Mouse (Mus musculus) kidney, embryonic 14.5 days (tissue): ENCODE results near the gene Fbxl17. TPM values are rescaled to one million over a fixed set of nuclear protein-coding genes. Genes with fewer than 3 reads are reported as not detected.

Experiments used
- ATAC-seq: fragments of 200-750 bp; cut with Nextera tagmentation; 2 replicates; pipeline ENCODE4 v1.8.0; 2017; ENCODE audit warnings: moderate number of reproducible peaks, mild to moderate bottlenecking, moderate TSS enrichment, moderate library complexity; ENCODE audit not compliant: low FRiP score, low TSS enrichment
- H3K27ac ChIP-seq: fragments of 300-500 bp; sonication (generic); 2 replicates; pipeline ENCODE4 v1.5.1; 2014; ENCODE audit warnings: low read depth, mild to moderate bottlenecking, low read length, moderate library complexity, mixed read lengths
- H3K27me3 ChIP-seq: fragments of 300-500 bp; sonication (generic); 2 replicates; pipeline ENCODE4 v1.6.1; 2014; ENCODE audit warnings: mild to moderate bottlenecking, low read length; ENCODE audit not compliant: control insufficient read depth, insufficient read depth
- H3K36me3 ChIP-seq: fragments of 300-500 bp; sonication (generic); 2 replicates; pipeline ENCODE4 v1.6.1; 2014; ENCODE audit warnings: low read length, mixed read lengths; ENCODE audit not compliant: control insufficient read depth, insufficient read depth
- H3K4me1 ChIP-seq: fragments of 300-500 bp; sonication (generic); 2 replicates; pipeline ENCODE4 v1.6.1; 2014; ENCODE audit warnings: low read length, mixed read lengths; ENCODE audit not compliant: control insufficient read depth, insufficient read depth
- H3K4me2 ChIP-seq: fragments of 300-500 bp; sonication (generic); replicated peaks from 2 replicates; pipeline ENCODE4 v1.6.1; 2014; ENCODE audit warnings: low read depth, mild to moderate bottlenecking, low read length
- H3K4me3 ChIP-seq: fragments of 300-500 bp; sonication (generic); 2 replicates; pipeline ENCODE4 v1.5.1; 2014; ENCODE audit warnings: mild to moderate bottlenecking, low read length
- H3K9ac ChIP-seq: fragments of 300-500 bp; sonication (generic); 2 replicates; pipeline ENCODE4 v1.6.1; 2014; ENCODE audit warnings: low read depth, mild to moderate bottlenecking, low read length, moderate library complexity
- H3K9me3 ChIP-seq: fragments of 300-500 bp; sonication (generic); 2 replicates; pipeline ENCODE4 v1.6.1; 2016; ENCODE audit warnings: low read length; ENCODE audit not compliant: control insufficient read depth
- WGBS: fragments of 180-500 bp; shearing (Covaris S2); extraction: QIAGEN DNeasy Blood & Tissue Kit; methylation state at CpG from one replicate; pipeline ENCODE4 v1.1.7; 2014; 5-methylcytosine and 5-hydroxymethylcytosine counted together
- polyA plus RNA-seq: library from polyadenylated mRNA; unstranded; fragments of >200 nt; fragmentation: Nextera tagmentation; extraction: Ambion mirVana; gene quantifications from 2 replicates; pipeline ENCODE4 v1.2.1, GENCODE M21; 2014

Gene Fbxl17
- polyA plus RNA-seq, 1 experiment from 2014 or later, result 8.8 TPM

- Histone ChIP-seq H3K36me3 (no peaks in the 10 kb centered on the region), H3K4me1 (no peaks in the 10 kb centered on the region), H3K27me3 (no peaks in the 10 kb centered on the region), H3K4me2 (no peak overlapping the region), H3K27ac (no peak overlapping the region), H3K9me3 (no peaks in the 10 kb centered on the region), H3K9ac (no peak overlapping the region), H3K4me3 (no peak overlapping the region)
- peak; percentile 55 for ATAC-seq
- WGBS, result 23% methylated on average over 4 of the region's 4 CpGs
These were observed 220.7 kb downstream of the Fbxl17 start for GRCm38 (mm10) chr17:63279144-63279543.

- WGBS, result 95% methylated on average over 2 of the region's 2 CpGs
These were observed 226.5 kb downstream of the Fbxl17 start for GRCm38 (mm10) chr17:63273353-63273752.

GRCm38 (mm10) chr17:63272914-63273313 lies 226.9 kb downstream of the Fbxl17 start:
- Histone ChIP-seq H3K36me3 (no peaks in the 10 kb centered on the region), H3K4me3 (no peak overlapping the region), H3K27ac (no peak overlapping the region), H3K4me2 (no peak overlapping the region), H3K27me3 (no peaks in the 10 kb centered on the region), H3K4me1 (no peaks in the 10 kb centered on the region), H3K9me3 (no peaks in the 10 kb centered on the region), H3K9ac (no peak overlapping the region)
- ATAC-seq, result no peak

More at GRCm38 (mm10) chr17:63273353-63273752, 226.5 kb downstream of the Fbxl17 start:
- Histone ChIP-seq H3K4me2 (no peak overlapping the region), H3K9ac (no peak overlapping the region), H3K4me3 (no peak overlapping the region), H3K36me3 (no peaks in the 10 kb centered on the region), H3K9me3 (no peaks in the 10 kb centered on the region), H3K27ac (no peak overlapping the region), H3K4me1 (no peaks in the 10 kb centered on the region), H3K27me3 (no peaks in the 10 kb centered on the region)
- ATAC-seq, result no peak

GRCm38 (mm10) chr17:63271000-63271399 lies 228.8 kb downstream of the Fbxl17 start:
- Histone ChIP-seq H3K9ac (no peak overlapping the region), H3K4me3 (no peak overlapping the region), H3K4me1 (no peaks in the 10 kb centered on the region), H3K36me3 (no peaks in the 10 kb centered on the region), H3K27me3 (no peaks in the 10 kb centered on the region), H3K27ac (no peak overlapping the region), H3K4me2 (no peak overlapping the region), H3K9me3 (no peaks in the 10 kb centered on the region)
- ATAC-seq, result no peak
- WGBS, result 62% methylated on average over 6 of the region's 6 CpGs

- Histone ChIP-seq H3K27me3 (no peaks in the 10 kb centered on the region), H3K4me1 (no peaks in the 10 kb centered on the region), H3K36me3 (no peaks in the 10 kb centered on the region), H3K9ac (no peak overlapping the region), H3K9me3 (no peaks in the 10 kb centered on the region), H3K27ac (no peak overlapping the region), H3K4me2 (no peak overlapping the region), H3K4me3 (no peak overlapping the region)
- no peak for ATAC-seq
- WGBS, result 80% methylated on average over 5 of the region's 5 CpGs
These were observed 229.3 kb downstream of the Fbxl17 start for GRCm38 (mm10) chr17:63270513-63270912.

- no peak overlapping the region for H3K4me2 ChIP-seq
- no peaks in the 10 kb centered on the region for H3K36me3 ChIP-seq
- no peak overlapping the region for H3K9ac ChIP-seq
- H3K9me3 ChIP-seq, result no peaks in the 10 kb centered on the region
- H3K4me1 ChIP-seq, result no peaks in the 10 kb centered on the region
- no peak overlapping the region for H3K4me3 ChIP-seq
- ATAC-seq, result no peak
- H3K27ac ChIP-seq, result no peak overlapping the region
- no peaks in the 10 kb centered on the region for H3K27me3 ChIP-seq
- WGBS, result 93% methylated on average over 5 of the region's 5 CpGs
These were observed 237.1 kb downstream of the Fbxl17 start for GRCm38 (mm10) chr17:63262674-63263073.

GRCm38 (mm10) chr17:63261508-63262141 lies 238.2 kb downstream of the Fbxl17 start:
- Histone ChIP-seq H3K4me3 (no peak overlapping the region), H3K27ac (no peak overlapping the region), H3K9me3 (no peaks in the 10 kb centered on the region), H3K27me3 (no peaks in the 10 kb centered on the region), H3K4me1 (no peaks in the 10 kb centered on the region), H3K36me3 (no peaks in the 10 kb centered on the region), H3K9ac (no peak overlapping the region), H3K4me2 (no peak overlapping the region)
- WGBS, result 89% methylated on average over 10 of the region's 10 CpGs
- no peak for ATAC-seq

GRCm38 (mm10) chr17:63259091-63259490 lies 240.7 kb downstream of the Fbxl17 start:
- Histone ChIP-seq H3K4me1 (no peaks in the 10 kb centered on the region), H3K4me3 (no peak overlapping the region), H3K9me3 (no peaks in the 10 kb centered on the region), H3K27ac (no peak overlapping the region), H3K36me3 (no peaks in the 10 kb centered on the region), H3K9ac (no peak overlapping the region), H3K4me2 (no peak overlapping the region), H3K27me3 (no peaks in the 10 kb centered on the region)
- no peak for ATAC-seq
- 62% methylated on average over 3 of the region's 3 CpGs for WGBS

- no peak overlapping the region for H3K9ac ChIP-seq
- H3K27ac ChIP-seq, result no peak overlapping the region
- H3K4me3 ChIP-seq, result no peak overlapping the region
- 0 out of 2 replicates have a peak, but pooled peaks cover 4% of the 10 kb centered on the region for H3K4me1 ChIP-seq
- 0 out of 2 replicates have a peak, but pooled peaks have one; percentile 28 for ATAC-seq
- H3K9me3 ChIP-seq, result no peaks in the 10 kb centered on the region
- no peak overlapping the region for H3K4me2 ChIP-seq
- no peaks in the 10 kb centered on the region for H3K27me3 ChIP-seq
- 80% methylated on average over 7 of the region's 7 CpGs for WGBS
- H3K36me3 ChIP-seq, result no peaks in the 10 kb centered on the region
These were observed 253.6 kb downstream of the Fbxl17 start for GRCm38 (mm10) chr17:63246144-63246619.
